Mouse (Mus musculus) G1E-ER4 (cell line): Measurements from ENCODE around the gene Srgn. TPM values are rescaled to one million over a fixed set of nuclear protein-coding genes. Genes with fewer than 3 reads are reported as not detected.

ENCODE experiments used
- GATA1 ChIP-seq: IDR thresholded peaks from one replicate; pipeline ENCODE4 v1.8.0; 2012; ENCODE audit warnings: low read length, inconsistent platforms
- polyA plus RNA-seq: library from polyadenylated mRNA; stranded (reverse); fragments of >175 nt; gene quantifications from 2 replicates; pipeline ENCODE4 v1.2.3, GENCODE M21; 2012

Srgn gene
- 1.8 and 10.7 TPM in 2 replicates for polyA plus RNA-seq

DNA sequence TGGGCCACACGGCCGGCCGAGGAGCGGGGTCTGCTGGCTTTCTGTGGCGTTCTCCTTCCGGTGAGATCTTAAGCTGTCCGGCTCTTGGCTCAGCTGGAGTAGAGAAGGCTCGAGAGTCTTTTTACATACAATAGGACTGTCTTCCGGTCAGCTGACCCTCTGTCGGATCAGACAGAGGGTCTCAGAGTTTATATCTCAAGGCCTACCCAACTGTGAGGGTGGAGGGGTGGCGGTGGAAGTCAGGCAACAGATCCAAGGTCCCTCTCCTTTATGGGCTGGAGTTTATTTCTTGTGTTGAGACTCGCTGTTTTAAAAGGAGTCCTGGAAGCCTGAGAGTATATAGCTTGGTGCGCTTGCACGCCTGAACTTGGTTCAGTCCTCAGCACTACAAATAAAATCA is at the start of gene Srgn:
Gene Srgn (minus strand): TSS at position 101 of the 400 bp plus-strand sequence.
- no peak for TF ChIP-seq GATA1

DNA sequence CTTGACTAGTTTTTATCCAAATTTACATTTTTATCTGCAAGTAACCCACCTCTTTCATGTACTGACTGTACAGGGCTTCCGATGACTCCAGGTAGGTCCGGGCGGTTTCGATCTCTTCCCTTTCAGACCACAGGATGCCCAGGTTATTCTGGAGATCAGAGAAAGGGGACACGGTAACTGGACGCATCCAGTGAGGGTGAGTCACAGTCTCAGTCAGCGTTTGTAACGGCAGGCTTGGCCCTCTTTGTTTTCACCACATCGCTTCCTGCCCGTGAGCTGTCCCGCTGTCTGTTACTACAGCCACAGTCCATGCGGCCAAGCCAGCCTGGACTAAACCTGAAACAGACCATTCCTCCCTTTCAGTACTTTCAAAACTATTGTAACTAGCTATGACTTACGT is 47.8 kb upstream of the Srgn start:
- TF ChIP-seq GATA1: no peak

GRCm38 (mm10) chr10:62570126-62570871 is 43.0 kb upstream of the Srgn start:
- no peak for TF ChIP-seq GATA1

- peak; percentile 58 for TF ChIP-seq GATA1
Measured at GRCm38 (mm10) chr10:62568861-62569260, 41.6 kb upstream of the Srgn start.

DNA sequence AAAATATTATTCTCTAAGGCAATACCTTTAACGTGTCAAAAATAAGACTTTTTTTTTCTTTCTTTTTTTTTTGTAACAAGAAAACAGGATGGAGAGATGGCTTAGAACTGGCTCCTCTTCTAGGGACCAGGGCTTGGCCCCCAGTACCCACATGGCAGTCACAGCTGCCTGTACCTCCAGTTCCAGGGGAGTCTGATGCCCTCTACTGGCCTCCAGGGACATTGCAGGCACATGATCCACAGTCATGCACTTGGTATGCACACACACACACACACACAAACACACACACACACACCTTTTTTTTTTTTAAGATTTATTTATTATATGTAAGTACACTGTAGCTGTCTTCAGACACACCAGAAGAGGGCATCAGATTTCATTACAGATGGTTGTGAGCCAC is 30.5 kb upstream of the Srgn start:
- no peak for TF ChIP-seq GATA1

DNA sequence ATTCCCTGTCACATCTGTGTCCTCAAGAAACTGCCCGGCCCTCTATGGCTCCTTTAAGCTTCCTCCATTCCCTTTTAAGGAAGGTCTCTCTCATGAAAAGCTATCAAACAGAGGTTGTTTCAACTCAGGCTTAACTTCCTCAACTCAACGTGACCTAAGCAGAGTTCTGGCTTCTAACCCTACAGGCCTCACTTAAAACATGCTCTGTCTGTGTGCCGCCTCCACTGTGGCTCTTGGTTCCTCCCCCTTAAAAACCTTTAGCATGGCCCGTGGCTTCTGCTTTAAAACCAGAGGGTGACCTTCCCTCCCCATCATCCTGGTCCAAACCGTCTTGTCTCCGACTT is 29.3 kb upstream of the Srgn start:
- TF ChIP-seq GATA1: no peak

DNA sequence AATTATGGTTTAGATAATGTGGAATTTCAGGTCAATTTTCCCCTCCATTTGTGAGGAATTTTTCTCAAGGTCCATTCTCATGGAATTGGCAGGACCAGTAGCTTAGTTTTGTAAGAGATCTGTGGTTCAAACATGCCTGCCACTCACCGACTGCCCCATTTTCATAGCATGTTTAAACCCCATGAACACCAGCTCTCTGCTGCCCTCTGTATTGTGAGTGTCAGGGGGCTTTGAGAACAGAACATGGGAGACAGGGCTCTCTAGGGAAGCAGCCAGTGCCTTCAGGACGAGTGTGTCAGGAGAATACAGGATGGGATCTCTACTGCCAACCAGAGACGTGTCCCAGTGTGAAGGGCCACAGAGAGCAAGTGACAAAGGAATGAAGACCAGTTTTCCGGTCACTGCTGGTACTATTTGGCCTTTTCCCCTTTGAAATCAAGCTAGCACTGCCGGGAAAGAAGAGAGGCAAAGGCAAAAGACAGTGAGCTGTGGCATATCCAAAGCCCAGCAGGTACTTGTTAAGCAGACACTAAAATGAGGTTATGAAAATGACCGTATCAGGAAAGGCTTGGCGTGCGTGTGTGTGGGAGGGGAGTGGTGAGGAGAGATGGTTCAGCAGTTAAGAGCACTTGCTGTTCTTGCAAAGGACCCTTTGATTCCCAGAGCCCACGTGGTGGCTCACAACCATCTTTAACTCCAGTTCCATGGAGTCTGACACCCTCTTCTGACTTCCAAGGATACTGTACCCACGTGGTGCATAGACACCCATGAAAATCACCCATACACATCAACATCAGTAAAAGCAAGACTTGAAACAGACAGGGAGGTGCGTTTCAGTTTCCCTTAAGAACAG is 28.7 kb upstream of the Srgn start:
- TF ChIP-seq GATA1: no peak

DNA sequence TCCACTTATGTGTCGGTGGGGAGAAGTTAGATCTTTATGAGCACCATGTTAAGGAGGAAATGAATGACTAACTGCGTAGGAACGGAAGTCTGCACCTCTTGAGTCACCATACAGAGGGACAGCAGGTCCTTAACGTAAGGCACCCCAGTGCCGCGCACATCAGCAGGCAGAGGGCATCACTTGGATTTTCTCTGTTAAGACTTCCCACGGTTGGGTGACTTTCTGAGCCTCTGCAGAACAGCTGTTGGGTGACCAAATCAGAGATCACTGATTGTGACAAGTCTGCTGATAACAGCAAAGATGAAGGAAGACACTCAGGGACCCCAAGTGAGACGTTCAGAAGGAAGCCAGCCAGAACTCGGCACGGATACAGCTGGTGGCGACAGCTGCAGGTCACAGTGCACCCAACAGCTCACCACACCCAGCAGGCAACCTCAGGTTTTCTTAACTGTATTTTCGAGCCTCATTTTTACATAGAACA is 26.4 kb upstream of the Srgn start:
- no peak for TF ChIP-seq GATA1

- TF ChIP-seq GATA1: no peak
Measured at GRCm38 (mm10) chr10:62550787-62551300, 23.6 kb upstream of the Srgn start.

- no peak for TF ChIP-seq GATA1
Measured at GRCm38 (mm10) chr10:62549523-62550166, 22.4 kb upstream of the Srgn start.

- no peak for TF ChIP-seq GATA1
Measured at GRCm38 (mm10) chr10:62546441-62546840, 19.2 kb upstream of the Srgn start.

- TF ChIP-seq GATA1: no peak
Measured at GRCm38 (mm10) chr10:62545759-62546158, 18.5 kb upstream of the Srgn start.

- no peak for TF ChIP-seq GATA1
Measured at GRCm38 (mm10) chr10:62544316-62544715, 17.1 kb upstream of the Srgn start.

DNA sequence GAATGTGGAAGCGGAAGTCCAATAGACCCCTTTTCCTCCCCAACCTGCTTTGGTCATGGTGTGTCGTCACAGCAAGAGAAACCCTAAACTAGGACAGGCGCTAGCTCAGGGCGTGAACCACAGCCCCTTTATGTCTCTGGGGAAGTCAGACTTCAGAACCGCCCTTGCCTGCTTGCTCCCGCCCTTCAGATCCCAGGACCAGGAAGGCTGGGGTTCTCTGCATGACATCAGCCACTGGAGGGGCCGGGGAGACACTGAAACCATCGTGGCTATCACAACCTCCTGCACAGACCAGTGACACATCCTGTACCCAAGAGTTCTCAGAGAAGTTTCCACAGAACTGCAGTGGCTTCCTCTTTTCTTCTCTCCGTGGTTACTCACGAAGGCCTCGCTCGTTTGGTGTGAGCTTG is 16.2 kb upstream of the Srgn start:
- TF ChIP-seq GATA1: no peak

DNA sequence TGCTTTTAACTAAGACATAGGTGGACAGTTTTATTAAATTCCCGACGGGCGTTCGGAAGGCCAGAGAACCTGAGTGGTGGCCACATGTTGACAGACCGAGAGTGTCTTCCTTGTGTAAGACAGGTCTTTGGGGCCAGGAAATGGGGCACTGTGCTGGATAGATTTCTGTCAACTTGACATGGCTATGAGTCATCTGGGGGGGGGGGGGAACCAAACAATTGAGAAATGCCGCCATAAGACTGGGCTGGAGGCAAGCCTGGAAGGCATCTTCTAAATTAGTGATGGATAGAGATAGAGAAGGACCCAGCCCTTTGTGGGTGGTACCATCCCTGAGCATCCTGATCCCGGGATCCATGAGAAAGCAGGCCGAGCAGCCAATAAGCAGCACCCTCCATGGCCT is 15.7 kb upstream of the Srgn start:
- no peak for TF ChIP-seq GATA1

DNA sequence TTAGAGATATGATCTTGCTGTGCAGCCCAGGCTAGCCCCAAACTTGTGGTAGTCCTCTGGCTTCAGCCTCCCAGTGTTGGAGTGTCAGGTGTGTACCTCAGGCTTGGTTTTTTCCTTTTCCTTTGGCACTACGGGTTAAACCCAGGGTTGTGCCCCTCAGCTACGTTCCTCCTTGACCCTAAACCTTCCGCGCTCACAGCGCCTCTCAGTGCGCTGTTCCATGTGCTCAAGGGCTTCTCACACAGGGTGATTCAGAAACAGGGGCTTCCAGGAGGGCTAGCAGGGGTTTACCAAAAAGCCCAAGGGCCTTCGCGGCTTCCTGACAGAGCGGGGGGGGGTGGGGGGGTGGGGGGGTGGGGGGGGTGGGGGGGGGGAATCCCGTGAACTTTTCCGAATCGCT is 15.3 kb upstream of the Srgn start:
- TF ChIP-seq GATA1: no peak
